Mouse (Mus musculus) inflammation-experienced regulatory T-cells, adult 6 months (primary cell): ENCODE results near the gene Smarca4. TPM values are rescaled to one million over a fixed set of nuclear protein-coding genes. Genes with fewer than 3 reads are reported as not detected.
A peak's percentile ranks its signal among the peaks of the same experiment; 100 is the strongest.
"Not testable (repeated sequence)": the region's sequence is repeated elsewhere in the genome, so short reads cannot be mapped to it uniquely, and the experiment has no call there.

Source experiments
- ATAC-seq: one replicate; pipeline ENCODE4 v1.8.0; 2017
- polyA plus RNA-seq, 3 experiments: library from polyadenylated mRNA; unstranded; fragments of 100-300 nt; shearing (Covaris generic); gene quantifications; one replicate each; pipeline ENCODE4 v1.2.1; 2017

The Smarca4 gene
- 10 to 100 TPM; 24.2 to 32.7 (median 26.9) TPM for polyA plus RNA-seq

GRCm38 (mm10) chr9:21615617-21616231, at the start of gene Smarca4:
Smarca4 (plus strand) TSS chr9:21616169.
- peak; percentile 91 for ATAC-seq

- ATAC-seq: no peak
Observed at GRCm38 (mm10) chr9:21566538-21566937, 49.4 kb upstream of the Smarca4 start.

- ATAC-seq: no peak
Observed at GRCm38 (mm10) chr9:21567051-21567450, 48.9 kb upstream of the Smarca4 start.

- ATAC-seq: no peak
Observed at GRCm38 (mm10) chr9:21568657-21569255, 47.2 kb upstream of the Smarca4 start.

GRCm38 (mm10) chr9:21574012-21574801, 41.8 kb upstream of the Smarca4 start:
- ATAC-seq: no peak

GRCm38 (mm10) chr9:21575253-21575652, 40.7 kb upstream of the Smarca4 start:
- no peak for ATAC-seq

GRCm38 (mm10) chr9:21576286-21576685, 39.7 kb upstream of the Smarca4 start:
- ATAC-seq: no peak

- ATAC-seq: no peak
Observed at GRCm38 (mm10) chr9:21578226-21578625, 37.7 kb upstream of the Smarca4 start.

GRCm38 (mm10) chr9:21585401-21585800, 30.6 kb upstream of the Smarca4 start:
- ATAC-seq: no peak

- ATAC-seq: no peak
Observed at GRCm38 (mm10) chr9:21587678-21588349, 28.2 kb upstream of the Smarca4 start.

- ATAC-seq: no peak
Observed at GRCm38 (mm10) chr9:21588350-21588749, 27.6 kb upstream of the Smarca4 start.

GRCm38 (mm10) chr9:21589538-21589937, 26.4 kb upstream of the Smarca4 start:
- no peak for ATAC-seq

- ATAC-seq: no peak
Observed at GRCm38 (mm10) chr9:21591127-21591830, 24.7 kb upstream of the Smarca4 start.

GRCm38 (mm10) chr9:21591831-21592702, 23.9 kb upstream of the Smarca4 start:
- ATAC-seq: peak; percentile 22

GRCm38 (mm10) chr9:21592703-21593121, 23.3 kb upstream of the Smarca4 start, which contains the start of the genes Timm29 and Yipf2:
Timm29 (plus strand) TSS chr9:21592722.
Yipf2 (minus strand) TSS chr9:21592828.
- peak; percentile 91 for ATAC-seq

- ATAC-seq: peak; percentile 37
Observed at GRCm38 (mm10) chr9:21593122-21593721, 22.7 kb upstream of the Smarca4 start.

- not testable (repeated sequence) for ATAC-seq
Observed at GRCm38 (mm10) chr9:21594350-21594749, 21.6 kb upstream of the Smarca4 start.

GRCm38 (mm10) chr9:21594838-21595237, 21.1 kb upstream of the Smarca4 start:
- ATAC-seq: no peak

- ATAC-seq: peak; percentile 52
Observed at GRCm38 (mm10) chr9:21598198-21598597, 17.8 kb upstream of the Smarca4 start.

- no peak for ATAC-seq
Observed at GRCm38 (mm10) chr9:21600186-21600585, 15.8 kb upstream of the Smarca4 start.

GRCm38 (mm10) chr9:21601073-21601472, 14.9 kb upstream of the Smarca4 start:
- ATAC-seq: peak; percentile 36
